In the genomic region with DNA sequence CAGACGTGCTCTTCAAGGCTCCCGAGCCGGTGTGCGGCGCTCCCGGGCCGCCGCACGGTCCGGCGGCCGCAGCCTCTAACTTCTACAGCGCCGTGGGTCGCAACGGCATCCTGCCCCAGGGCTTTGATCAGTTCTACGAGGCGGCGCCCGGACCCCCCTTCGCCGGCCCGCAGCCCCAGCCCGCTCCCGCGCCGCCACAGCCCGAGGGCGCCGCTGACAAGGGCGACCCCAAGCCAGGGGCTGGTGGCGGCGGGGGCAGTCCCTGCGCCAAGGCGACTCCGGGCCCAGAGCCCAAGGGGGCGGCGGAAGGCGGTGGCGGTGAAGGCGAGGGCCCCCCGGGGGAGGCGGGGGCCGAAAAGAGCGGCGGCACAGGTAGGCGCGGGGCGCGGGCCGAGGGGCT, we compare ENCODE assay signal across 10 mouse cellular contexts. TPM values are rescaled to one million over a fixed set of nuclear protein-coding genes. Genes with fewer than 3 reads are reported as not detected.
DNase-seq lines count a peak whose midpoint lies in the region; ATAC-seq and TF ChIP-seq lines count a peak whose summit lies in the region.
"Had no signal": no experiment of that assay in that cellular context is flagged by ENCODE, and none has a peak within 500 bp of the region (broad histone marks: within the 10 kb centered on the region; RNA-seq: fewer than 3 reads in every experiment).

No protein-coding gene starts in this region.

- ATAC-seq in forebrain, embryonic 16.5 days: no peak
- no peak for ATAC-seq in lung, embryonic 15.5 days (ENCODE audit: borderline replicate concordance, extremely low read depth, low FRiP score, low TSS enrichment)
- ATAC-seq in limb, embryonic 14.5 days (ENCODE audit: low FRiP score, low read depth): peak; percentile 1; the same call in 1 of the 2 replicates
- no peak for ATAC-seq in stomach, embryonic 14.5 days (ENCODE audit: insufficient number of reproducible peaks, insufficient read depth, low FRiP score, low read depth)

- H3K4me3 ChIP-seq in forebrain, embryonic 10.5 days: peak overlapping the region; percentile 16; the same call in 1 of the 2 replicates
- no peak overlapping the region for H3K4me3 ChIP-seq in forebrain, embryonic 16.5 days (replicated peaks; ENCODE audit: low read length)
- H3K4me3 ChIP-seq in lung, embryonic 15.5 days: peak overlapping the region; percentile 20
- peak overlapping the region; percentile 74 for H3K4me3 ChIP-seq in limb, embryonic 14.5 days (replicated peaks; ENCODE audit: low read length)
- peak overlapping the region; percentile 11 for H3K4me3 ChIP-seq in stomach, embryonic 14.5 days (ENCODE audit: low read depth, low read length)
- H3K4me3 ChIP-seq in layer of hippocampus, adult 2 months: no peak overlapping the region

- no peak overlapping the region for H3K9ac ChIP-seq in forebrain, embryonic 16.5 days (replicated peaks; ENCODE audit: low read depth, low read length)
- H3K9ac ChIP-seq in lung, embryonic 15.5 days: no peak overlapping the region
- peak overlapping the region; percentile 99 for H3K9ac ChIP-seq in limb, embryonic 14.5 days (ENCODE audit: low read depth, low read length, severe bottlenecking)
- no peak overlapping the region for H3K9ac ChIP-seq in stomach, embryonic 14.5 days (replicated peaks; ENCODE audit: low read depth, low read length)

- no peak overlapping the region for H3K27ac ChIP-seq in forebrain, embryonic 10.5 days
- no peak overlapping the region for H3K27ac ChIP-seq in forebrain, embryonic 16.5 days (ENCODE audit: low read length)
- no peak overlapping the region for H3K27ac ChIP-seq in lung, embryonic 15.5 days
- peak overlapping the region; percentile 97 for H3K27ac ChIP-seq in limb, embryonic 14.5 days (replicated peaks; ENCODE audit: low read depth, low read length)
- H3K27ac ChIP-seq in stomach, embryonic 14.5 days (ENCODE audit: low read length): no peak overlapping the region
- no peak overlapping the region for H3K27ac ChIP-seq in layer of hippocampus, adult 2 months

- peaks cover 15% of the 10 kb centered on the region for H3K4me1 ChIP-seq in forebrain, embryonic 10.5 days
- H3K4me1 ChIP-seq in forebrain, embryonic 16.5 days (replicated peaks; ENCODE audit: control insufficient read depth, insufficient read depth, low read length): peaks cover 19% of the 10 kb centered on the region
- H3K4me1 ChIP-seq in lung, embryonic 15.5 days: peaks cover 13% of the 10 kb centered on the region
- H3K4me1 ChIP-seq in limb, embryonic 14.5 days (ENCODE audit: control insufficient read depth, insufficient read depth, low read length): peaks cover 5% of the 10 kb centered on the region; the same call in 1 of the 2 replicates
- H3K4me1 ChIP-seq in stomach, embryonic 14.5 days (ENCODE audit: control insufficient read depth, insufficient read depth, low read length): no peaks in the 10 kb centered on the region

- no peaks in the 10 kb centered on the region for H3K36me3 ChIP-seq in forebrain, embryonic 10.5 days (replicated peaks)
- no peaks in the 10 kb centered on the region for H3K36me3 ChIP-seq in forebrain, embryonic 16.5 days (ENCODE audit: control insufficient read depth, insufficient read depth)
- H3K36me3 ChIP-seq in lung, embryonic 15.5 days: no peaks in the 10 kb centered on the region
- peaks cover 22% of the 10 kb centered on the region for H3K36me3 ChIP-seq in limb, embryonic 14.5 days (ENCODE audit: control insufficient read depth, insufficient read depth, low read length)
- H3K36me3 ChIP-seq in stomach, embryonic 14.5 days (ENCODE audit: control insufficient read depth, insufficient read depth, low read length): no peaks in the 10 kb centered on the region

- no peak for DNase-seq in forebrain, embryonic 10.5 days (ENCODE audit: extremely low spot score, low spot score)
- DNase-seq in lung, postnatal 36 days: no peak
- DNase-seq in limb, embryonic 14.5 days (ENCODE audit: low spot score): no peak
- DNase-seq in thymus, postnatal 4 days: no peak
- DNase-seq in layer of hippocampus, adult 2 months (ENCODE audit: low spot score in 2 of 2): no peak

- H3K27me3 ChIP-seq in forebrain, embryonic 10.5 days (ENCODE audit: poor library complexity, severe bottlenecking): peaks cover 100% of the 10 kb centered on the region
- peaks cover 91% of the 10 kb centered on the region for H3K27me3 ChIP-seq in forebrain, embryonic 16.5 days (replicated peaks; ENCODE audit: control insufficient read depth, insufficient read depth, low read length)
- peaks cover 99% of the 10 kb centered on the region for H3K27me3 ChIP-seq in lung, embryonic 15.5 days
- peaks cover 32% of the 10 kb centered on the region for H3K27me3 ChIP-seq in limb, embryonic 14.5 days (ENCODE audit: control insufficient read depth, insufficient read depth, low read length)
- H3K27me3 ChIP-seq in stomach, embryonic 14.5 days (ENCODE audit: control insufficient read depth, insufficient read depth, low read length): peaks cover 90% of the 10 kb centered on the region

- TF ChIP-seq POLR2A in limb, embryonic 14.5 days (IDR thresholded peaks at IDR 0.05; ENCODE audit: borderline replicate concordance, extremely low read depth, insufficient read depth, insufficient read length): no peak

- H3K4me2 ChIP-seq in forebrain, embryonic 16.5 days (ENCODE audit: low read length): no peak overlapping the region; the same call in 1 of the 2 replicates
- H3K4me2 ChIP-seq in lung, embryonic 15.5 days: peak overlapping the region; percentile 46
- H3K4me2 ChIP-seq in limb, embryonic 14.5 days (replicated peaks; ENCODE audit: low read depth, low read length, severe bottlenecking): peak overlapping the region; percentile 96
- peak overlapping the region; percentile 23; the same call in 1 of the 2 replicates for H3K4me2 ChIP-seq in stomach, embryonic 14.5 days (replicated peaks; ENCODE audit: low read depth, low read length)

- no peaks in the 10 kb centered on the region for H3K9me3 ChIP-seq in forebrain, embryonic 10.5 days
- H3K9me3 ChIP-seq in forebrain, embryonic 16.5 days (ENCODE audit: control insufficient read depth, low read length): no peaks in the 10 kb centered on the region
- H3K9me3 ChIP-seq in lung, embryonic 15.5 days: no peaks in the 10 kb centered on the region
- H3K9me3 ChIP-seq in limb, embryonic 14.5 days (ENCODE audit: control insufficient read depth, low read length): no peaks in the 10 kb centered on the region
- no peaks in the 10 kb centered on the region for H3K9me3 ChIP-seq in stomach, embryonic 14.5 days (ENCODE audit: control insufficient read depth, low read depth, low read length)

- no peak for TF ChIP-seq CTCF in layer of hippocampus, adult 2 months (conservative IDR thresholded peaks at IDR 0.05)

- WGBS in forebrain, embryonic 10.5 days: under 1% methylated on average over 48 of the region's 51 CpGs
- 1% methylated on average over 25 of the region's 51 CpGs for WGBS in forebrain, embryonic 16.5 days
- WGBS in lung, embryonic 15.5 days: under 1% methylated on average over 45 of the region's 51 CpGs
- WGBS in limb, embryonic 14.5 days: 1% methylated on average over 26 of the region's 51 CpGs
- 0% methylated on average over 50 of the region's 51 CpGs for WGBS in stomach, embryonic 14.5 days

RNA-seq across cellular contexts. Expression of a gene that starts 3.4 kb away (rescaled TPM):
- not detected in 2 replicates for polyA plus RNA-seq in forebrain, embryonic 10.5 days (2016; fragmentation: Nextera tagmentation; extraction: Ambion mirVana)
- not detected in 2 replicates for polyA plus RNA-seq in forebrain, embryonic 16.5 days (2015; fragmentation: Nextera tagmentation; extraction: Ambion mirVana)
- not detected in 2 replicates for polyA plus RNA-seq in lung, embryonic 15.5 days (2015; fragmentation: Nextera tagmentation; extraction: Ambion mirVana)
- 40.0 and 60.8 TPM in 2 replicates for polyA plus RNA-seq in limb, embryonic 14.5 days (2012; rRNA removed)
- 21.4 and 30.0 TPM in 2 replicates for polyA plus RNA-seq in limb, embryonic 14.5 days (2014; fragmentation: Nextera tagmentation; extraction: Ambion mirVana)
- not detected in 2 replicates for polyA plus RNA-seq in stomach, embryonic 14.5 days (2014; fragmentation: Nextera tagmentation; extraction: Ambion mirVana)
- not detected for total RNA-seq in layer of hippocampus, adult 2 months (2021)
- total RNA-seq: gastrocnemius, adult 18-20 months had no signal
- polyA plus RNA-seq: liver, embryonic 16.5 days had no signal

RNA-seq across cellular contexts. Expression of a gene that starts 8.0 kb away (rescaled TPM):
- not detected in 2 replicates for polyA plus RNA-seq in forebrain, embryonic 10.5 days (2016; fragmentation: Nextera tagmentation; extraction: Ambion mirVana)
- not detected in 2 replicates for polyA plus RNA-seq in forebrain, embryonic 16.5 days (2015; fragmentation: Nextera tagmentation; extraction: Ambion mirVana)
- not detected in 2 replicates for polyA plus RNA-seq in lung, embryonic 15.5 days (2015; fragmentation: Nextera tagmentation; extraction: Ambion mirVana)
- polyA plus RNA-seq in limb, embryonic 14.5 days (2012; rRNA removed): 43.3 and 58.3 TPM in 2 replicates
- polyA plus RNA-seq in limb, embryonic 14.5 days (2014; fragmentation: Nextera tagmentation; extraction: Ambion mirVana): 38.4 and 53.0 TPM in 2 replicates
- not detected in 2 replicates for polyA plus RNA-seq in stomach, embryonic 14.5 days (2014; fragmentation: Nextera tagmentation; extraction: Ambion mirVana)
- not detected for total RNA-seq in layer of hippocampus, adult 2 months (2021)
- total RNA-seq: gastrocnemius, adult 18-20 months had no signal
- polyA plus RNA-seq: liver, embryonic 16.5 days had no signal

RNA-seq across cellular contexts. Expression of a gene that starts 8.9 kb away (rescaled TPM):
- polyA plus RNA-seq in forebrain, embryonic 10.5 days (2016; fragmentation: Nextera tagmentation; extraction: Ambion mirVana): not detected in 2 replicates
- polyA plus RNA-seq in forebrain, embryonic 16.5 days (2015; fragmentation: Nextera tagmentation; extraction: Ambion mirVana): not detected in 2 replicates
- polyA plus RNA-seq in lung, embryonic 15.5 days (2015; fragmentation: Nextera tagmentation; extraction: Ambion mirVana): 0.14 and 0.34 TPM in 2 replicates
- 37.9 and 39.4 TPM in 2 replicates for polyA plus RNA-seq in limb, embryonic 14.5 days (2012; rRNA removed)
- 18.3 and 26.1 TPM in 2 replicates for polyA plus RNA-seq in limb, embryonic 14.5 days (2014; fragmentation: Nextera tagmentation; extraction: Ambion mirVana)
- 0.14 TPM in 1 of 2 replicates, not detected in the other for polyA plus RNA-seq in stomach, embryonic 14.5 days (2014; fragmentation: Nextera tagmentation; extraction: Ambion mirVana)
- not detected for total RNA-seq in layer of hippocampus, adult 2 months (2021)
- polyA plus RNA-seq: liver, embryonic 16.5 days had no signal

RNA-seq across cellular contexts. Expression of a gene that starts 14.7 kb away (rescaled TPM):
- not detected in 2 replicates for polyA plus RNA-seq in forebrain, embryonic 10.5 days (2016; fragmentation: Nextera tagmentation; extraction: Ambion mirVana)
- 0.10 TPM in 1 of 2 replicates, not detected in the other for polyA plus RNA-seq in forebrain, embryonic 16.5 days (2015; fragmentation: Nextera tagmentation; extraction: Ambion mirVana)
- polyA plus RNA-seq in lung, embryonic 15.5 days (2015; fragmentation: Nextera tagmentation; extraction: Ambion mirVana): not detected in 2 replicates
- 109 and 150 TPM in 2 replicates for polyA plus RNA-seq in limb, embryonic 14.5 days (2012; rRNA removed)
- polyA plus RNA-seq in limb, embryonic 14.5 days (2014; fragmentation: Nextera tagmentation; extraction: Ambion mirVana): 54.6 and 70.5 TPM in 2 replicates
- polyA plus RNA-seq in stomach, embryonic 14.5 days (2014; fragmentation: Nextera tagmentation; extraction: Ambion mirVana): not detected in 2 replicates
- total RNA-seq in layer of hippocampus, adult 2 months (2021): not detected
- total RNA-seq: gastrocnemius, adult 18-20 months had no signal
- polyA plus RNA-seq: liver, embryonic 16.5 days had no signal

RNA-seq across cellular contexts. Expression of a gene that starts 14.7 kb away (rescaled TPM):
- not detected in 2 replicates for polyA plus RNA-seq in forebrain, embryonic 10.5 days (2016; fragmentation: Nextera tagmentation; extraction: Ambion mirVana)
- not detected in 2 replicates for polyA plus RNA-seq in forebrain, embryonic 16.5 days (2015; fragmentation: Nextera tagmentation; extraction: Ambion mirVana)
- 0.14 and 0.44 TPM in 2 replicates for polyA plus RNA-seq in lung, embryonic 15.5 days (2015; fragmentation: Nextera tagmentation; extraction: Ambion mirVana)
- 19.6 and 25.7 TPM in 2 replicates for polyA plus RNA-seq in limb, embryonic 14.5 days (2012; rRNA removed)
- polyA plus RNA-seq in limb, embryonic 14.5 days (2014; fragmentation: Nextera tagmentation; extraction: Ambion mirVana): 7.6 and 8.7 TPM in 2 replicates
- 0.22 and 0.41 TPM in 2 replicates for polyA plus RNA-seq in stomach, embryonic 14.5 days (2014; fragmentation: Nextera tagmentation; extraction: Ambion mirVana)
- not detected for total RNA-seq in layer of hippocampus, adult 2 months (2021)
- polyA plus RNA-seq: liver, embryonic 16.5 days had no signal

Comparison
In these comparisons a context has a peak if more than half of its experiments do, and no peak if none do; other contexts are left out.
1. H3K4me3 ChIP-seq: peak in forebrain, embryonic 10.5 days (single experiment), lung, embryonic 15.5 days (single experiment), limb, embryonic 14.5 days (single experiment) and stomach, embryonic 14.5 days (single experiment); none in forebrain, embryonic 16.5 days (single experiment) and layer of hippocampus, adult 2 months (single experiment).
2. RNA of a gene that starts 3.4 kb away (polyA plus RNA-seq): 21.4 to 60.8 TPM in limb, embryonic 14.5 days; not detected in lung, embryonic 15.5 days, not detected in forebrain, embryonic 10.5 days, not detected in forebrain, embryonic 16.5 days and not detected in stomach, embryonic 14.5 days; every median in the first group is over 10 times any median in the second.
3. RNA of a gene that starts 8.0 kb away (polyA plus RNA-seq): 38.4 to 58.3 TPM in limb, embryonic 14.5 days; not detected in stomach, embryonic 14.5 days, not detected in lung, embryonic 15.5 days, not detected in forebrain, embryonic 10.5 days and not detected in forebrain, embryonic 16.5 days; every median in the first group is over 10 times any median in the second.
4. RNA of a gene that starts 8.9 kb away (polyA plus RNA-seq): 18.3 to 39.4 TPM in limb, embryonic 14.5 days; 0.14 to 0.34 TPM in lung, embryonic 15.5 days, 0.14 TPM in stomach, embryonic 14.5 days, not detected in forebrain, embryonic 10.5 days and not detected in forebrain, embryonic 16.5 days; every median in the first group is over 10 times any median in the second.